Mouse (Mus musculus) ES-CJ7 (cell line): Measurements from ENCODE around the gene Zfp622.
"Not testable (repeated sequence)": the region's sequence is repeated elsewhere in the genome, so short reads cannot be mapped to it uniquely, and the experiment has no call there.

Experiments
- DNase-seq: peaks from one replicate; pipeline ENCODE4 v3.0.0; 2011; ENCODE audit warnings: low read depth, low spot score

Gene Zfp622

DNA sequence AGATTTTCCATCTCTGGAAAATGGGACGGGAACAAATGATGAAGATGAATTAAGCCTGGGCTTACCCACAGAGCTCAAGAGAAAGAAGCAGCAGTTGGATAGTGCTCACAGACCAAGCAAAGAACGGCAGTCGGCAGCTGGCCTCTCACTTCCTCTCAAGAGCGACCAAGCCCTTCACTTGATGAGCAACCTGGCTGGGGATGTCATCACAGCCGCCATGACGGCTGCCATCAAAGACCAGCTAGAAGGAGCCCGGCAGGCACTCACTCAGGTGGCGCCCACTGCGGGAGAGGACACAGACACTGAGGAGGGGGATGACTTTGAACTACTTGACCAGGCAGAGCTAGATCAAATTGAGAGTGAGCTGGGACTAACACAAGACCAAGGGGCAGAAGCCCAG lies 12.6 kb upstream of the Zfp622 start:
- DNase-seq: no peak

DNA sequence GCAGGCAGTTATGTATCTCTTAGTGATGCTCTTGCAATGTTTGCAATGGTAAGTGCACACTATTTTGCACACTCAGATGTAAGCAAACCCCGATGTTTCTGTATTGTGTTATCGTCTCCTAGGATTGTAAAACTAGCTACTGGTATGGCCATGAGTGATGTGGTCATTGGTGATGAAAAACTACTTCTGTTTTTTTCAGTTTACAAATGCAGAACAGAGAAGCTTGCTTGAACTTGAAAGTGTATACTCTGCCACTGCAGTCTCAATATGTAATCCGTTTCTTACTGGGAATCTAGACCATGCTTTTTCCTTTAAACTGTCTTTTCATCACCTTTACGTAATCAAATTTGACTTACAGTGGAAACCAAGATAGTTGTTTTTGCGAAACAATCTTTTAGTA lies 11.4 kb upstream of the Zfp622 start:
- no peak for DNase-seq

DNA sequence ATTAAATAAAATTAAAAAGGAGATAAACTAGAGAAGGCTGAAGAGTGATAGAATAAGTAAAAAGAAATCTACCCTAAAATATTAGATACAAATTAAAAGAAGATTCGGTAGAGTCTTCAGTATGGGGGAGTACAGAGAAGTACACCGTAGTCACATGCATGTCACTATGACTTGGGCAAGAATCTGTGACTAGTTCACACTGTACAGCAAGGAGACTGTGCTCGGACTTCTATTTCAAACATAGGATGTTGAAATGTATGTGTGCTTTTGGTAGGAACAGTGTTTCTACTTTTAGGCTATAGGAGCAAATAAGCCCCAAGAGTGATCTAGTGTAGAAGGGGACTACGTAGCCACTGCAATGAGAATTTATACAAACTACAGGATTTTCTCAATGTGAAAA lies 9.8 kb upstream of the Zfp622 start:
- no peak for DNase-seq

DNA sequence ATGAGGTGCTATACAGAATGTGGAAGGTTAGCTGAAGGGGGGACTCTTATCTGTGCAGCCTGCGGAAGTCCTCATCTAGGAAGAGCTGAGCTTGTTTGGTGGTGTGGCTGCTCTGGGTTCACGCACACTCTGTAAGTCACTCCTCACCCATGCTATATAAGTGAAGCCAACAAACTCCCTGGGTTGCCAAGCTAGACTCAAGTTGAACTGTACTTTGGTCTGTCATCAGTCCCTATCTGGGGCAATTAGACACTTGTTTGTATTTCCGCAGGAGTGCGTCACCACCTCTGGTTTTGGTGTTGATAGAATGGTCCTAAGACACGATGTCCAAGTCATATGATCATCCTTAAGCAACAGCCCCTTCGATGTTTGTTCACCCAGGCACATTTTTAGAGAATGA lies 8.4 kb upstream of the Zfp622 start:
- DNase-seq: no peak

DNA sequence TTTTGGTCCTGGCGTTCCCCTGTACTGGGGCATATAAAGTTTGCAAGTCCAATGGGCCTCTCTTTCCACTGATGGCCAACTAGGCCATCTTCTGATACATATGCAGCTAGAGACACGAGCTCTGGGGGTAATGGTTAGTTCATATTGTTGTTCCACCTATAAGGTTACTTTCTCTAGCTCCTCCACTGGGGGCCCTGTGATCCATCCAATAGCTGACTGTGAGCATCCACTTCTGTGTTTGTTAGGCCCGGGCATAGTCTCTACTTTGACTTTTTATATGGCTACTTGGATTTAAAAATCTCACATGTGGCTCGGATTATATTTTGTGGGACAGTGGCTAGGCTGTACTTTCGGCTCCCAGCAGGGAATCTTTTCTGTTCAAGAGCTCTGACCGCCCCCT lies 552 bp upstream of the Zfp622 start:
- DNase-seq: not testable (repeated sequence)

DNA sequence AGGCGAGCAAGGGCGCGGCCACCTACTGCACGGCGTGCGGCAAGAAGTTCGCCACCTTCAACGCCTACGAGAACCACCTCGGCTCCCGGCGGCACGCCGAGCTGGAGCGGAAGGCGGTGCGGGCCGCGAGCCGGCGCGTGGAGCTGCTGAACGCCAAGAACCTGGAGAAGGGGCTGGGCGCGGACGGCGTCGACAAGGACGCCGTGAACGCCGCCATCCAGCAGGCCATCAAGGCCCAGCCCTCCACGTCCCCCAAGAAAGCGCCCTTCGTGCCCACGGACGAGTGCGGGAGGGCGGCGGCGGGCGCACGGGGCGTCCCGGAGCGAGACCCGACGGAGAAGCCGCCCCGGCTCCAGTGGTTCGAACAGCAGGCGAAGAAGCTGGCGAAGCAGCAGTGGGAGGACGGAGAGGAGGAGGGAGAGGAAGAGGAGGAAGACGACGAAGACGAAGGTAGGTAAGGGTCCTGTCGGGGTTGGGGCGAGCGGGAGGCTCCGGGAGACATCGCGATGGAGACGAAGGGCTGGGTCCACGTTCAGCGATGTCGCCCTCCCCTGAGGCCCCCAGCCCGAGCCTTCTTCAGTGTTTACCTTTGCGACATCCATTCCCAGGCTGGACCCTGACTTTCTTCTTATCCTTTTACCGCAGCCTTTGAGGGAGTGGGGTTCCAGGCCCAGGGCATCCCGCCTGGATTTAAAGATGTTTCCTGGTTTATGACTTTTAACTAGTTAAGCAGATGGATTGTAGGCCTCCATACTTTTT lies 747 bp downstream of the Zfp622 start:
- no peak for DNase-seq

DNA sequence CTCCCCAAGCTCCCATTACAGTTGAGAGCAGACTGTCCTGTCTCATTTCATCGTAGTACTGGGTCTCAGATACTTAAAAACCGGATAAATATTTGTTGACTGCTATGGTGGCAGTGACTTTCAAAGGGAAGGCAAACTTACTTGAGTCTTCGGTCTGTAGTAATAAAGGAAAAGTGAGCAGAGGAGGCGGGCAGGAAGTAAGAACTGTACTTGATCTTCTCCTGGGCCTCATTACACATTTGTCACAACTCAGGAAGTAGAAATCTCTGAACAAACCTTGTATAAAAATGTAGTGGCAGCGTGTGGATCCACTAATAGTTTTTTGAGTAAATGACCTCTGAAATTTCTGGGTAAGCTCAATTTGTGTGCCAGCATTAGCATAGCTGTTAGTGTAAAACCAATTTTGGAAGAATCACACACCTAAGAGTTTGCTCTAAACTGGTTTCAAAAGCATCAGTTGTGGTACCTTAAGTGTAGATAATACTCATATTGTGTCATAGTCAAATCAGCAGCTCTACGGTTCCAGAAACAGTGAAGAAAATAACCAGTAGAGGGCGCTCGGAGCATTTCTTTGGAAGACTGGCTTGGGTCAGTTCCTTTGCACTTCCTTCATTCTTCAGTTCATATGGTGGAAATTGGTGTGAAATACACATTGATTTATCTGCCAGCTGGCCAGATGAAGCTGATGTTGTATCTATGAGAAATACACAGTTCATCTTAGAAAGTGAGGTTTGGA lies 9.0 kb downstream of the Zfp622 start:
- peak; percentile 54 for DNase-seq

DNA sequence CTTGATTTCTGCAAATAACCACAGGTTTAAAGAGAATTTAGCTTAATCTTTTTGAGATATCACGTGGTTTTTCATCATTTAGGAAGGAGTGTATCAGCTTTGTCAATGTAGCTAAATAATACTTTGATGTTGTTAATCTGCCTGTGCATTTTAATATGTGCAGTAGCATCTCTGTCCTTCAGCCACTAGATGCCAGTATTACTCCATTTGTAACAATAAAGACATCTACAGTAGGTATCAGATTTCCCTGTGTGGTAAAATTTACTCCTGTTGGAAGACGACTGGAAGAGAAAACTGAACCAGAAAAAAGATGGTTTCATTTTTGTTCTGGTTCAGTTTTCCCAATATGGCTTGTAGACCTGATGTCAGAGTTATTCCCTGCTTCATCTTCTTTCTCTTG lies 11.4 kb downstream of the Zfp622 start:
- DNase-seq: no peak

DNA sequence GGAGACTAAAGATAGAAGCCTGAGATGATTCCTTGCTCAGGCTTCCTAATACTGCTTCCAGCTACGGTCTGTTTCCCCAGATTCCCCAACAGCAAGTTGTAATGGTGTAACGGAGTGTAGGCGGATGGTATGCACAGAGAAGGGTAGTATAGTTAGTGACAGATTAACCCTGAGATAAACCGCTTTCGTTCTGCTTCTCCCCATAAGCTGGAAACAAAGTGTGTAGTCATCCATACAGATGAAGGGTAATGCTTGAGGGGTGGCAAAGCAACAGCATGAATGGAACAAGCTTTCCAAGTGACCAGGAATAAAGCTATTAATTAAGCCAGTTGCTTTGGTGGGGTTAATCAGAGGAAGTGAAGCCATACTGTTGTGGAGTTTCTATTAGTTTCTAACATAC lies 15.4 kb downstream of the Zfp622 start:
- not testable (repeated sequence) for DNase-seq

DNA sequence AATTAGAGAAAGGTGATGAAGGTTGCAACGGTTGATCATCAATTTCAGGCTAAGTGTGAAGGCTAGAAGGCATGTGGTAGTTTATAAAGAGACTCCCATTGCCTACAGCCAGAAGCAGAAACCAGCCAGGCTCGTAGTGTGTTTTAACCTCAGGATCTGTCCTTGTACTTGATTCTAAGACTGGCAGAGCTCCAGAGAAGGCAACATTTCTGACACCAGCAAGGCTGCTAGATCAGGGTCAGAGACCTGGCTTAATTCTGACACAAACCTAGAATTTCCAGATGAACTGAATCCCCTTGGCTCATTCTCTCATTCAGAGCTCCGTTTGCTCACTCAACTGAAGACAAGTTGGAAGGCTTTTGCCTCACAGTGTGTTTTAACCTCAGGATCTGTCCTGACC lies 24.5 kb downstream of the Zfp622 start:
- DNase-seq: no peak

DNA sequence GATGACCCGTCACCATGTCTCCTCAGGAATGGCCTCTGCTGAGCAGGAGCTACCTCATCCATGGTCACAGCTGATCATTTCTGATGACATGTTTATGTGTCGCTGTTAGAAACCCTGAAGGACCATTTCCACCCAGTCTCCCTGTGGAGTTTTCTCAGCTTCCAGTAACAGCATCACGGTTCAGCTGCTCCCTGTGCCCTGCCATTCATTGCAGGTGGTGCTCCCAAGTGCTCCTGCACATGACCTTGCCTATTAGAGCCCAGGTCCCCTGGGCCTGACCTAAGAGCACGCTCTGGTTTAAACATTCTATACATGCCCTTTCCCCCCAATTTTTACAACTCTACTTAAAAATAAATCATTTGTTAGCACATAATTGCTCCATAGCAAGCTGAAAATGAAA lies 28.7 kb downstream of the Zfp622 start:
- no peak for DNase-seq

DNA sequence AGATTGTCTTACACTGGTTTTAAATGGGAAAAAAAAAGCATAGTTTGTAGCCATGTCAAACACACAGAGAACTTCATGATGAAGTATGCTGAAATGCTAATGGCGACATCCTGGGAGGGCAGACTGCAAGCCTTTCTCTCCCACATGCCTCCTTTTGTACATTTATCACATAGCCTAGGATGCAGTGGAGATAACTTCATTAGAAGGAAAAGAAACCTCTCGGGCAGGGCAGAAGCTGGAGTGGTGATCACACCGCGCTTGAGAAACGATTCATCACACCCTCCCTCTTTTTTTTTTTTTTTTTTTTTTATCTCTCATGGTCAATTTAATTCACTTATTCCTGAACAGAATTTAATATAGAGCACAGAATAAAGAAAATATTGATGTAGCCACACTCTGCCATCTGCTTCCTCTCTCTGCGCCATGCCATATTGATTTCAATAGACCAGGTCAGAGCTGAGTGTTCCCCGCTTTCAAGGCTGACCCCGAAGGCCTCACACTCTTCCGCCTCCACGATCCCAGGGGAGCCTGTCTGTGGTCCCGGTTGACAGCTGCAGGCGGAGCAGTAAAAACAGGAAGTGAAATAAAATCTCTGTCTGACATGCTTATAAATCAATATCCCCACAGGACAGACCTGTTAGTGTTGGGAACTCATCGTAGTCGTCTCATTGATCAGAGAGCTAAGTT lies 32.0 kb downstream of the Zfp622 start:
- DNase-seq: no peak

DNA sequence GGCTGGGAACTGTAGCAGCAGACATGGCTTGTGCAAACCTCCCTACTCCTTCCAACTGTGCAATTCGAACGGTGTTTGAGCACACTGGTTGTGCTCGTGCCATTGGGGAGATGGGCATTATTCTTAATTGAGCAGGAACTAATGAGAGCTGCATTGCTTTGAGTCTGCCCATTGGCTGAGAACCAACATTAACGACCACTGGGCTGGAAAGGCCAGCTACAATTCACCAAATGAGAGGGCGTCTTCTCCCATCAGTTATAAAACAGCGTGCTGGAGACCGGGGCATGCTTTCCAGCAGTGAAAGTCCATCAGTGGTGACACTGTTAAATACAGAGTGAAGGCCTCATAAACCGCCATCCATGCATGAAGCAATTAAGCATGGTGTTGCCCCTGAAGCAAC lies 37.6 kb downstream of the Zfp622 start:
- no peak for DNase-seq

DNA sequence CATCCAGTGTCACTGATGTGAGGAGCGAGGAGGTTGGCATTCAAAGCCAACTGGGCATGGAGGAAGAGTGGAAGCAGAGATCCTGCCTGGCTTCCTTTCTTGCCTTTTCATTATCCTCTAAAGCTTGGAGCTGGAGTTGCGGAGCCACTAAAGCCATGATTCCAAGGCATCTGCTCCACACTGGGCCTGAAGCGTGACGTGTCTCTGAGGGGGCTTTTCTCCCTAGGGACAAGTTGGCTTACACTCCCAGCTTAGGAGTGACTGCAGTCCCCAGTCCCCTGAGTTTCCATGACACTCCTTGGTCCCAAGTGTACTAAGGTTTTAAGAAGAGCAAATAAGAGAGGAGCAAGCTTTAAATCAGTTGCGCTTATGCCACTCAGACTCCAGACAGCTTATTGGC lies 38.5 kb downstream of the Zfp622 start:
- no peak for DNase-seq

DNA sequence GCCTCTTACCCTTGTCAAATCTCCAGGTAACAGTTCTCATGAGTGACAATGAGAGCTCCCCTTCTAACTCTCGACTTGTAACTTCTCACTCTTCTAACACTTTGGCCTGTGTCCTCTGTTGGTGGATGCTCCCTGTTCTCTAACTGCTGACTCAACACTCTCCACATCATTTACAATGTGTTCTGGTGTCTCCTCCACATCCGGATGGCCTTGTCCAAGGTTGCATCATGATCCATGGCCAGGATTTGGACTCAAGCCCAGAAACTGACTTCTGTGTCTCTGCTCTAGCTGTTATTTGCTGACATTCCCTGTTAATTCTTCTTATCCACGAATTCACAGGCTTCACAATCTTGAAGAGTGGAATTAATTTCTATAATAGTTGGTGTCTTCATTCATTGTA lies 47.5 kb downstream of the Zfp622 start:
- no peak for DNase-seq

DNA sequence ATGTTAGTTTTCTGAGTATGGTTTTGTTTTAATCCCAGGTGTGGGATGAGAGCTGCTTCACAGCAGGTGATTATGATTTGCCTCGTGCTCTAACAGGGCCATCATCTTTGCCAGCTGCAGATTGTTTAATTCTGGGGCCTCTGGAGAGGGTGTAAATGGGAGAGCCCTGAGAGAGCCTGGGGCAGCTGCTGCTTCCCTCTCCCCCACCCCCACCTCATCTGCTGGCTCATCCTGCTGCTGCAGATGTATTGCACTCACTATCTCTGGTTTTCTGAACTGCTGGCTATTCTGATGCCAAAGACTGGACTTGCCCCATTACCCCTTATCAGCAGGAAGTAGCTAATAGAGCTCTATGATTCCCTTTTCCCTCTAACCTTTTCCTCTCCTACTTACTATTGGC lies 56.4 kb downstream of the Zfp622 start:
- DNase-seq: no peak

DNA sequence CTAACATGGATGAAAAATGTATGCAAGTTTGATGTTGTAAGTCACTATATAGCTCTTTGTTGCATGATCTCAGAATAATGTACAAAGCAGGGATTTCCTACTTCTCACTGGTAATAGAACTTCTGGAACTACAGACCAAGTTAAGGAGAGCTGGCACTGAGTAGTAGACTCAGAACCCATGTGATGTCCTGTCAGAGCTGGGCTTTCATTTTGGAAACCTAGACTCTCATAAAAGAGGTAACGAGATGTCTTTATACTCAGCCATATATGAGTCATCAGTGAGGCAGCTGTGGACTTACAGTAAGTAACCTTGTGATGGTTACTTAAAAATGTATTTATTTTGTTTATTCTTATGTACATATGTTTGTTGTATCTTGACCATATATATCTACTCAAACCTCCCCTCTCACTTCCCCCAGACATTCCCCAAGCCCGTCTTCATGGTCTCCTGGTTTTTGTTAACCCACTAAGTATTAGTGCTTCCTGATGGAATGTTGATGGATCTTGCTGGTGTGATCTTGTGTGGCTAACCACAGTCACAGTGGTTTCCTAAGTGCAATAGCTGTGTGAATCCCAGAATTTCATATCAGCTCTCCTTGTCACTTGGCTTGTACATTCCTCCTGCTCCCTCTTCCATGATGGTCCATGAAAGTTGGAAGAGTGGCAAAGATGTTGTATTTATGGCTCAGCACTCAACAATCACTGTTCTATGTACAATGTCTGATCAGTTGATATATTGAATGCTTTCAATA lies 57.2 kb downstream of the Zfp622 start:
- no peak for DNase-seq
